Mouse (Mus musculus): ENCODE measurements around the gene Angel1. TPM values are rescaled to one million over a fixed set of nuclear protein-coding genes. Genes with fewer than 3 reads are reported as not detected.

Angel1 gene
- polyA plus RNA-seq, 1 experiment from 2014 or later: 15.2 TPM

- H3K9me3 ChIP-seq: no peaks in the 10 kb centered on the region
- no peak overlapping the region for H3K4me3 ChIP-seq
- peak; percentile 33 for DNase-seq (ENCODE audit: extremely low spot score, low spot score)
- peak overlapping the region; percentile 17 for H3K27ac ChIP-seq
- 34% methylated on average over 6 of the region's 6 CpGs for WGBS
- peaks cover 82% of the 10 kb centered on the region for H3K27me3 ChIP-seq (ENCODE audit: poor library complexity, severe bottlenecking)
- H3K4me1 ChIP-seq: peaks cover 19% of the 10 kb centered on the region
- no peaks in the 10 kb centered on the region for H3K36me3 ChIP-seq (replicated peaks)
These were observed 66.8 kb downstream of the Angel1 start for GRCm38 (mm10) chr12:86659447-86659968.

GRCm38 (mm10) chr12:86652570-86653041, 73.7 kb downstream of the Angel1 start:
- H3K27ac ChIP-seq: no peak overlapping the region
- H3K4me3 ChIP-seq: no peak overlapping the region
- peaks cover 20% of the 10 kb centered on the region for H3K4me1 ChIP-seq
- WGBS: 85% methylated on average over 4 of the region's 4 CpGs
- H3K9me3 ChIP-seq: no peaks in the 10 kb centered on the region
- H3K27me3 ChIP-seq (ENCODE audit: poor library complexity, severe bottlenecking): peaks cover 65% of the 10 kb centered on the region
- no peaks in the 10 kb centered on the region for H3K36me3 ChIP-seq (replicated peaks)
- DNase-seq (ENCODE audit: extremely low spot score, low spot score): no peak

- Histone ChIP-seq H3K9me3 (no peaks in the 10 kb centered on the region), H3K4me3 (no peak overlapping the region), H3K27me3 (ENCODE audit: poor library complexity, severe bottlenecking) (peaks cover 64% of the 10 kb centered on the region), H3K27ac (no peak overlapping the region), H3K36me3 (replicated peaks) (no peaks in the 10 kb centered on the region), H3K4me1 (peaks cover 32% of the 10 kb centered on the region)
- 88% methylated on average over 8 of the region's 8 CpGs for WGBS
- no peak for DNase-seq (ENCODE audit: extremely low spot score, low spot score)
These were observed 74.9 kb downstream of the Angel1 start for GRCm38 (mm10) chr12:86651301-86651860.

Other genes with a start within 250 kb of the Angel1 start
- gene Vash1, start 47.8 kb downstream of the Angel1 start, polyA plus RNA-seq (2016; fragmentation: Nextera tagmentation; extraction: Ambion mirVana): 13.6 and 15.6 TPM in 2 replicates
- gene Lrrc74a, start 7.9 kb upstream of the Angel1 start, polyA plus RNA-seq (2016; fragmentation: Nextera tagmentation; extraction: Ambion mirVana): not detected in 2 replicates
- 20.5 and 22.6 TPM in 2 replicates for gene Irf2bpl, start 158.3 kb upstream of the Angel1 start, polyA plus RNA-seq (2016; fragmentation: Nextera tagmentation; extraction: Ambion mirVana)
- gene Cipc, start 220.6 kb upstream of the Angel1 start, polyA plus RNA-seq (2016; fragmentation: Nextera tagmentation; extraction: Ambion mirVana): 39.1 and 40.4 TPM in 2 replicates